Mouse (Mus musculus) spleen, postnatal 10 days (tissue): ENCODE data around the gene Ecsit.
"Not testable (repeated sequence)": the region's sequence is repeated elsewhere in the genome, so short reads cannot be mapped to it uniquely, and the experiment has no call there.

ENCODE experiments used
- DNase-seq, 2 experiments: peaks; one replicate each; pipeline ENCODE4 v3.0.0; 2021 to 2022; ENCODE audit warnings: low spot score in 2 of 2

The Ecsit gene

DNA sequence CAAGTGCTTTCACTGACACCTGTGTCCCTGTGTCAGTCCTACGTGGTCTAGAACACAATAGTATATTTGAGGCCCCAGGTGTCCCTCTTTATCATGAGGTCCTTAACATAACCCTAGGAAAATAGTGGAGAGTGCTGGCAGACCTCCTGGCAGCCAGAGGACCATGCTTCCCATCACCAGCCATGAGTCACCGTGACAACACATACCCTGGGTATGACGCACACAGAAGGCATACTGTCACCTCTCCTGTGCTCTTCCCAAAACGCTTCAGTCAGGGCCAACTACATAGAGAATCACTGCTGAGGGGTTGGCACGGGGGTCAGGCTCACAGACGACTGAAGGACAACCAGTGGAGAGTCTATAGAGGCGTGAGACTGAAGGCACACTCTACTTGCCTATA lies 4.7 kb upstream of the Ecsit start:
- DNase-seq = no peak

DNA sequence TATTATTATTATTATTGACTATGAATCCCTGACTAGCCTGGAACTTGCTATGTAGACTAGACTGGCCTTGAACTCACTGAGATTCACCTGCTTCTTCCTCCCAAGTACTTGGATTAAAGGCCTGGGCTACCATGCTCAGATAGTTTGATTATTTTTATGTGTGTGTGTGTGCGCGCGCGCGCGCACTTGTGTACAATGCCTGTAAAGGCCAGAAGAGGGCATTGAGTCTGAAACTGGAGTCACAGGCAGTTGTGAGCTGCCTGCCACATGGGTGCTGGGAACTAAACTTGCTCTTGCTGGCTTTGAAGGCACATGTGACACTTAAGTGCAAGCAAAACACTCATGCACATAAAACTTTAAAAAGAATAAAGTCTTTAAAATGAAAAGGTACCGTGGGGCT lies 4.0 kb upstream of the Ecsit start:
- no peak for DNase-seq

GRCm38 (mm10) chr9:22087034-22087618 lies 1.9 kb upstream of the Ecsit start:
- no peak for DNase-seq

DNA sequence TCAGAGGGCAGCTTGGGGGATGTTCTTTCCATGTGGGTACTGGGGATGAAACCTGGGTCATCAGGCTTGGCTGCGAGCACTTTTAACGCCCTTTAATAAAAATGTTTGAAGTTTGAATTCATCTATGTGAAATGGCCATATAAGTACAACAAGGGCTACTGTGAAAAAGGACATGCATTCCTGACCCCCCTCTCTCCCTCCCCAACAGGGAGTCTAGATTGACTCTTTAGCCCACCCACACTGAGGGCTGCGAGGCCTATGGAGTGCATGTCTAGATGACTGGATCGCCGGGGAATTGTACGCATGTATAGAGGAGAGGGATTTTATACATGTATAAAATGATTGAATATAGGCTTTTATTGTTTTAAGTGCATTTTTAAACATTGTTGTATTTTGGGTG lies 774 bp upstream of the Ecsit start:
- no peak for DNase-seq

DNA sequence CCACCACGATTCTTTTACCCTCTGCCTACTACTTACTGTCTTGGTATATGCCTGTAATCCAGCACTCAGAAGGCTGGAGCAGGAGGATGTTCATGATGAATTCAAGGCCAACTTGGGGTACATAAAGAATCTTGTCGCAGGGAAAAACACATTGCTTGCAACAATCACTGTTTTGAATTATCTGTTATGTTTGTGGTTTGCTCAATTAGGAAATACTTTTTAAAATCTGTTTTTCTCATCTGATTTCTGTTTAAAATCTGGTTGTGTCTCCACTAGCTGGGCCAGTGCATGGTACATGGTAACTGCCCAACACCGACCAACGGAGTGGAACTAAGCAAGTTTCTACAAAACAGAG lies 594 bp downstream of the Ecsit start:
- no peak for DNase-seq

- DNase-seq = no peak
Observed at GRCm38 (mm10) chr9:22076223-22076622, 9.0 kb downstream of the Ecsit start.

DNA sequence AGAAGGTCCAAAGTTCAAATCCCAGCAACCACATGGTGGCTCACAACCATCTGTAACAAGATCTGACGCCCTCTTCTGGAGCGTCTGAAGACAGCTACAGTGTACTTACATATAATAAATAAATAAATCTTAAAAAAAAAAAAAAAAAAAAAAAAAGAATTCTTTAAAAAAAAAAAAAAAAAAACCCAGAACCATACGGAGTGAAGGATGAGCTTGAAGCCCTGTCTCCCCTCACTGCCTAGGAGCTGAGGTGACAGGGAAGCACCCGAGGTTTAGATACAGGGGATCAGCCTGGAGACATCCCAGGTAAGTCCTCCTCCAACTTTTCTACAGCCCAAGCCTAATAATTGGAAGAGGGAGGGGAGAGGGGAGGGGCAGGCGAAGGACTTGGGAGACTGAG lies 9.5 kb downstream of the Ecsit start:
- DNase-seq = not testable (repeated sequence)

DNA sequence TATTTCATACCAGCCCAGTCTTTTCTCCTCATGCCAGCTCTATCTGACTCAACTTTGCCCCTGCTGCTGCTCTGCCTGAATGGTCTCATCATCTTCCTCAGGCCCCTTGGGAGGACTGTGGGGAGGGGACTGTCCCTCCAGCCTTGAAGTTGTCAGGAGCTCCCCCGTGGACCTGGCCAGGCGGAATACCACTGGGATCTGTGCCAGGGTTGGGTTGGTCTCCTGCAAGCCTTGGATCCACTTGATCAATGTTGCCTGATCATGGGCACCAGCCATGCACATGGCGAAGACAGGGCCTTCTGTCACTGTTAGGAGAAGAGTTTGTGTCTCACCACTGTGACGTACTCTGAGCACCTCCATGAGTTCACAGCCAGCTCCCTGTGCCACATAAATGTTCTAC lies 13.0 kb downstream of the Ecsit start:
- DNase-seq = no peak

- DNase-seq = peak; percentile 90 to 97
Observed at GRCm38 (mm10) chr9:22070791-22071573, 14.3 kb downstream of the Ecsit start, which contains the start of the genes Gm49318 and Zfp653. Gm49318 (minus strand) TSS chr9:22071259. Zfp653 (minus strand) TSS chr9:22071376.

DNA sequence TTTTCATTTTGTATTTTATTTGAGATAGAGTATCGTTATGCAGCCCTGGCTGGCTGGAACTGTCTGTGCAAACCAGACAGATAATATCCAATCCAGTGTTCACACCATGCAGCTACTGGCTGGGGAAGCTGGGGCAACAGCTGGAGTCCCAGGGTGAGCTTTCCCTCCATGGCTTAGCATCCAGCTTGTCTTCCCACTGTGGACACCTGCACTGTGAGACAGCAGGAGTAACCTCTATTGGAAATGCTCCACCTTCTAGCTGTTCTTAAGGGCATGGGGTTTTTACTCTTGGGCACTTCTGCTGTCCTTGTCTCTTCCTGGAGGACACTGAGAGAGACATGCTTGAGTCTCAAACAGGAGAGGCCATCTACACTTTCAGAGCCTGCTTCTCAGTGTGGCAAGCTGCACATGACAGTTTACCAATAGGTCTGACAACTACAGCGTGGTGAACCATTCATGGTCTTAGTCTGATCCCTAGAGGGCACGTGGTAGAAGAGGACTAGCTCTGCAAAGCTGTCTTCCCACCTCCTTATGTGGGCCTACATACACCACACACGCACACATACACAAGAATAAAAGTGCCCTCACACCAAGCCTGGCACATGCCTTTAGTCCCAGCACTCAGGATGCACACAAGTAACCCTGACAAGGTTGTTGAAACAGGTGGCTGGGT lies 15.2 kb downstream of the Ecsit start:
- DNase-seq = no peak

DNA sequence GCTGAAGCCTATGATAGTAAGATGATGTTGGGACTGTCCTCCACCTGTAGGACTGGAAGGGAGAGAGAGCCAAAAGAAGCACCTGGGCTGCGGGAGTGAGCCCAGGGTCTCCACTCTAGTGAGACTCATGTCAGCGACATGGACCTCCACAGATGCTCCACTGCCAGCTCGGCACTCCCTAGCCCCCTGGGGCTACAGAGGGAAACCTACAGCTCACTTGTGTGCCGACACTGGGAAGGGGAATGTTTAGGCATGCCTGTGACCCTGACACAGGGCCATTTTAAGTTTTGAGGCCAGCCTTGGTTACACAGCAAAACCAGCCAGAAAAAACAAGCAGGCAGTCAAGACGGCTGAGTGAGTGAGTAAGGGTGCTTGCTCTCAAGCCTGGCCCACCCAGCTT lies 18.0 kb downstream of the Ecsit start:
- DNase-seq = no peak

DNA sequence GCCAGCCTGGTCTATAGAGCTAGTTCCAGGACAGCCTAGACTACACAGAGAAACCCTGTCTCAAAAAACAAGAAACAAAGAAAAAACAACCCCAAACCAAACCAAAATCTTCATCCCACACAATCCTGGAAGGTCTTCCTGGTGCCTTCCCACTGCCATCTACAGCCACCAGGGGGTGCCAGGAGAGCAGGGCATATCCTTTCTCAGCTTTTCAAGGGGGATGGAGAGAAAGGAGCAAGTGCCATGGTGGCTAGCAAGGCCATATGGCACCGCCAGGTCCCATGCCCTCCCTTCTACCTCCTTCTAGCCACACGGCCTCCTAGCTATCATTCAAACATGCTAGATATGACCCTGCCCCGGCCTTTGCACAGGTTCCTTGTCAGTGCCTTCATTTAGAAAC lies 18.8 kb downstream of the Ecsit start:
- DNase-seq = peak; percentile 61 to 81

- DNase-seq = no peak
Observed at GRCm38 (mm10) chr9:22065642-22066041, 19.6 kb downstream of the Ecsit start.

DNA sequence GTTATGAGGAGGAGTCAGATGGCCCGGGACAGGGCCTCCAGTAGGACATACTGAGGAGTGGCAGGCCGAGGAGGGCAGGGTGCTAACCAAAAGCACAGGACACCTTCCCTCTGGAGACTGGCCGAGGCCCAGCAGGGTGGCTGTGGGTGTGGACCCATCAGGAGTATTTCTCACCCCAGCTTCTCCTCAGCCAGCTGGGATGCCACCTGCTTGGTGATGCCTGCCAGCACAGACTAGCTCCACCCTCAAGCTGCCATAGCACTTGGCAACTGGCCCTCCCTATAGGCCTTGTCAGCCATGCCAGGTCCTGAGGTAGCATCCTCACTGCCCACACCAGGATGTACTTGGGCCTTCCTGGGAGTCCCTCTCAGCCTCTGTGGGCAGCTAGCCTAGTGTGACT lies 20.9 kb downstream of the Ecsit start:
- DNase-seq = no peak

DNA sequence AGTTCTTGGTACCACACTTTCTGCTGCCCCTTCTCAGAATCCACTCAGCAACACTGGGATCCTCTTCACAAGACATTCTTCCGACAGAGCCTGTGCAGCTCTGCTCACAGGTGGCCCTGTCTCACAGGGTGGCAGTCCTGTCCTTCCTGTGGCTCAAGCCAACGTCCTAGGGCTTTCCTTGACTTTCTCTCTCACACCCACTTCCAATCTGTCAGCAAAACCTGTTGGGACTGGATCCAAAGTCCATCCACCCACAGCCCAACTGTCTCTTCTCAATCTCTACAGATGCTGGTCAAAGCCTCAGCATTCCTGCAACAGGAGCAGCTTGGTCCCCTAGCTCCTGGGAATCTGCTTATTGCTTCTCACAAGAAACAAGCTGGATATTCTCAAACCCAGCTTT lies 23.9 kb downstream of the Ecsit start:
- no peak for DNase-seq

DNA sequence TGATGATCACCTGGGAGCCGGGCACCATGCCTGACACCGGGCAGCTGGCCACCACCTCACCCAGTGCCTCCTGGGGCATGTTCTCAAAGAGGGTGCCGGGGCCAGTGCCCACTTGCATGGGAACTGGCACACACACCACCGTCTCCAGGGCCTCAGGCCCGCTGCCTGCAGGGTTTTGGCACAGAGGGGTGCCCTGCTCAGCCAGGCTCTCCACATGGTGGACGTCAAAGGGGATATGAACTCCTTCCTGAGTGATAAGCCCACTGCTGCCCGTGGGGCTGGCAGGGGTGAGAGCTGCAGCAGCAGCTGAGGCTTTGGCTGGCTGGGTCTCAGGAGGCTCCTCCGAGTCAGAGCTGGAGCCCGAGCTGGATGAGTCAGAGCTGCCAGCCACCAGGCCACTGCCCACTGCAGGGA lies 27.2 kb downstream of the Ecsit start:
- no peak for DNase-seq

DNA sequence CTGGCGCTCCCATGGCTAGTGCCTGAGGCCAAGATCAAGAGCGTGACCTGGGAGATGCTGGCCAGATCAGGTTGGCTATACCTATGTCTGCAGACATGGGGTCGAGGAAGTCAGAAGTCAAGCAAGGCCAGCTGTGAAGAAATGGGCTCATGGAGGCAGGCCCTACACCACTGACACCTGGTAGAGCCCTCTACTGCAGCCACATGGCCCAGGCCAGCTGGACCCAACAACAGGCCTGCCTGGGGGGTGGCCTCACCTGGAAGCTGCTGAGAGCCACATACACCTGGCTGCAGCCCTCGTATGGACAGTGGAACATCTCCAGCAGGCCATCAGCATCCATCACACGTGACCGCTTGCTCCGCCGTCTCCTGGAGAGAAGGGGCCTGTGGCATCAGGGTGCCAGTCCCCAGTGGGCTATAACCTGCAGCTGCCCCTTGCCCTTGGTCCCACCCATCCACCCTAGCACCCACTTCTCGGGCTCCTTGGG lies 28.2 kb downstream of the Ecsit start:
- DNase-seq = no peak

DNA sequence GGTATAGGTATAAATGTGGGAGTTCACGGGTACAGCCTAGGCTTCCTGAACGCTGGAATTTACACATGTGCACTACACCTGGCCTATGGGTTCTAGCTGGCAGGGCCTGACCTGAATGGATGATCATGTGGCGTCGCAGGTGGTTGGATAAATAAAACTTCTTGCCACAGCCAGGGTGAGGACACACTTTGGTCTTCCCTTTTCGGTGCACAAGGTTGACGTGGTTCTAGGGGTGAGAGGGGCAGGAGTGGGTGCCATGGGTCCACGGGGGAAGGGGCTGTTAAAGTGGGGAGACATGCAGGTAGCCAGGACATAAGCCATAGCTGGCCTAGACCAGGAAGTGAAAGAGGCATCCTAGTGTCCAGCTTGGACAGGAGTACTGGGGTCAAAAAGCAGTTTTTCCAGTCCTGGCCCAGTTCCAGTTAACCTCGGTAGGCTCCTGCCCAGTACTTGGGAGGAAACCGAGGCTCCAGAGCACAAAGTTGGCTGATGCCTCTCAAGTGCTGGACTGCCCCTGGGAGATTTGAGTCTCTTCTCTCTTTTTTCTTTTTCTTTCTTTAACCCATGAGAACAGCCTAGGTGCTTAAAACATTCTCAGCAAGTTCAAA lies 28.8 kb downstream of the Ecsit start:
- DNase-seq = no peak

GRCm38 (mm10) chr9:22055713-22056112 lies 29.5 kb downstream of the Ecsit start:
- DNase-seq = no peak

GRCm38 (mm10) chr9:22054411-22055076 lies 30.7 kb downstream of the Ecsit start:
- peak; percentile 50 to 84 for DNase-seq

GRCm38 (mm10) chr9:22053657-22054056 lies 31.6 kb downstream of the Ecsit start:
- DNase-seq = no peak

DNA sequence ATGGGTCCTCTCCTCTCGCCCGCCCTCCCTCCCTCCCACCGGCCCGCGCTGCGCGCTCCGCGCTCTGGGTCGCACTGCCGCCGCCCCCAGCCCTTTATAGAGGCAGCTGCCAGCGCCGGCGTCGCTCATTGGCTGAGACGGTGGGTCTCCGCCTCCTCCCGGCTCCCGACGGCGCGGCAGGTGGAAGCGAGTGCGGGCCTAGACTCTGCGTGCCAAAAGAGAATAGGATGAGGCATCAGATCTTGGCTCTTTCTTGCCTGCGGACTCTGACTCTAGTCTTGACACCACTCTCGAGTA lies 33.3 kb downstream of the Ecsit start, which contains the start of gene Elavl3:
TSS of gene Elavl3 (minus strand) at position 66 of the 297 bp plus-strand sequence.
- DNase-seq = no peak
